Mouse (Mus musculus) limb, embryonic 11.5 days (tissue): Measurements from ENCODE around the gene Tmem79. TPM values are rescaled to one million over a fixed set of nuclear protein-coding genes. Genes with fewer than 3 reads are reported as not detected.
"Not testable (repeated sequence)": the region's sequence is repeated elsewhere in the genome, so short reads cannot be mapped to it uniquely, and the experiment has no call there.

Experiments used
- ATAC-seq: fragments of 200-750 bp; cut with Nextera tagmentation; 2 replicates; pipeline ENCODE4 v1.8.0; 2017; ENCODE audit warnings: low read depth; ENCODE audit not compliant: insufficient number of reproducible peaks, low FRiP score, low TSS enrichment
- DNase-seq: peaks from one replicate; pipeline ENCODE4 v3.0.0-alpha.2; 2015; ENCODE audit warnings: low spot score
- H3K27ac ChIP-seq: fragments of 300-500 bp; sonication (generic); replicated peaks from 2 replicates; pipeline ENCODE4 v1.5.1; 2014; ENCODE audit warnings: low read depth, mild to moderate bottlenecking, low read length
- H3K27me3 ChIP-seq: fragments of 300-500 bp; sonication (generic); 2 replicates; pipeline ENCODE4 v1.6.1; 2014; ENCODE audit warnings: mild to moderate bottlenecking, low read length, mixed read lengths; ENCODE audit not compliant: control insufficient read depth, insufficient read depth
- H3K36me3 ChIP-seq: fragments of 300-500 bp; sonication (generic); 2 replicates; pipeline ENCODE4 v1.6.1; 2014; ENCODE audit warnings: mild to moderate bottlenecking, low read length, moderate library complexity, mixed read lengths; ENCODE audit not compliant: control insufficient read depth, insufficient read depth
- H3K4me1 ChIP-seq: fragments of 300-500 bp; sonication (generic); 2 replicates; pipeline ENCODE4 v1.6.1; 2014; ENCODE audit warnings: low read length, mixed read lengths; ENCODE audit not compliant: control insufficient read depth, insufficient read depth
- H3K4me2 ChIP-seq: fragments of 300-500 bp; sonication (generic); 2 replicates; pipeline ENCODE4 v1.6.1; 2014; ENCODE audit warnings: low read depth, mild to moderate bottlenecking, moderate library complexity; ENCODE audit not compliant: severe bottlenecking
- H3K4me3 ChIP-seq: fragments of 300-500 bp; sonication (generic); 2 replicates; pipeline ENCODE4 v1.5.1; 2014; ENCODE audit warnings: low read depth, low read length
- H3K9ac ChIP-seq: fragments of 300-500 bp; sonication (generic); 2 replicates; pipeline ENCODE4 v1.6.1; 2014; ENCODE audit warnings: mild to moderate bottlenecking, low read length
- H3K9me3 ChIP-seq: fragments of 300-500 bp; sonication (generic); 2 replicates; pipeline ENCODE4 v1.6.1; 2016; ENCODE audit warnings: low read length; ENCODE audit not compliant: control insufficient read depth
- WGBS: fragments of 180-500 bp; shearing (Covaris S2); extraction: QIAGEN DNeasy Blood & Tissue Kit; methylation state at CpG from one replicate; pipeline ENCODE4 v1.1.7; 2014; 5-methylcytosine and 5-hydroxymethylcytosine counted together
- polyA plus RNA-seq: library from polyadenylated mRNA; unstranded; fragments of >200 nt; fragmentation: Nextera tagmentation; extraction: Ambion mirVana; gene quantifications from 2 replicates; pipeline ENCODE4 v1.2.1, GENCODE M21; 2014

The Tmem79 gene
- polyA plus RNA-seq, 1 experiment from 2014 or later = 1.8 TPM

GRCm38 (mm10) chr3:88372643-88373042, 36.7 kb upstream of the Tmem79 start, which contains the start of gene Bglap3:
Gene Bglap3 (minus strand): TSS chr3:88372743.
- not testable (repeated sequence) for H3K4me3 ChIP-seq, ATAC-seq, H3K36me3 ChIP-seq, H3K9ac ChIP-seq, DNase-seq, H3K27ac ChIP-seq, H3K4me2 ChIP-seq, H3K4me1 ChIP-seq, H3K9me3 ChIP-seq, H3K27me3 ChIP-seq
- WGBS = 93% methylated on average over 9 of the region's 9 CpGs

DNA sequence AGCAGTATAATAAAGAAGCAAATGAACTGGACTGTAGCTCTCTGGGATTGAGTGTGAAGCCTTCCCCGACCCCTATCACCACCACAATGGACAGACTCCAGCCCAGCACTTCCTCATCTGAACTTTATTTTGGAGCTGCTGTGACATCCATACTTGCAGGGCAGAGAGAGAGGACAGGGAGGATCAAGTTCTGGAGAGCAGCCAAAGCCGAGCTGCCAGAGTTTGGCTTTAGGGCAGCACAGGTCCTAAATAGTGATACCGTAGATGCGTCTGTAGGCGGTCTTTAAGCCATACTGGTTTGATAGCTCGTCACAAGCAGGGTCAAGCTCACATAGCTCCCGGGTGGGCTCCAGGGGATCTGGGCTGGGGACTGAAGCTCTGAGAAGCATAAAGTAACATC, 32.6 kb upstream of the Tmem79 start:
- WGBS = 87% methylated on average over 7 of the region's 7 CpGs
- H3K9ac ChIP-seq, H3K27ac ChIP-seq, H3K4me1 ChIP-seq, H3K4me3 ChIP-seq, H3K4me2 ChIP-seq, H3K36me3 ChIP-seq, ATAC-seq, H3K9me3 ChIP-seq, DNase-seq: not testable (repeated sequence)
- peaks cover 16% of the 10 kb centered on the region for H3K27me3 ChIP-seq

DNA sequence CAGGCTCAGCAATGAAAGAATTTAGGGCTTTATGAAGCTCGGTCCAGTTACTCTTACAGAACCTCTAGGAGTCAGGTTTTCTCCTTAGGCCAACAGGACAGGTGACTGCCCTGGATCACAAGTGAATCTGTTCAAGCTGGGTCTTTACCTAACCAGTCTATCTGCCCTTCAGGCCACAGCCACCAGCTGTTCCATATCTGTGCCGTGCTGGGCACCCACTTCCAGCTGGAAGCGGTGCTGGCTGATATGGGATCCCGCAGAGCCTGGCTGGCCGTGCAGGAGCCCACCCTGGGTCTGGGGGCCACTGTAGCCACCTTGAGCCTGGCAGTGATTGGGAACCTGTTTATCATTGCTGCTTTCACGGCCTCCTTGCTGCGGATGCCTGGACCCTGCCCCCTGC, 31.6 kb upstream of the Tmem79 start:
- ATAC-seq, H3K9me3 ChIP-seq, H3K4me3 ChIP-seq, DNase-seq, H3K9ac ChIP-seq, H3K4me2 ChIP-seq, H3K27ac ChIP-seq, H3K36me3 ChIP-seq, H3K4me1 ChIP-seq: not testable (repeated sequence)
- peaks cover 16% of the 10 kb centered on the region for H3K27me3 ChIP-seq
- 55% methylated on average over 3 of the region's 7 CpGs for WGBS

GRCm38 (mm10) chr3:88366830-88367428, 31.0 kb upstream of the Tmem79 start:
- H3K36me3 ChIP-seq, H3K9me3 ChIP-seq, H3K27ac ChIP-seq, H3K9ac ChIP-seq, H3K4me1 ChIP-seq, H3K4me3 ChIP-seq: not testable (repeated sequence)
- Histone ChIP-seq H3K4me2 (0 out of 2 replicates have a peak overlapping the region, but pooled peaks have one; percentile 10), H3K27me3 (peaks cover 16% of the 10 kb centered on the region)
- DNase-seq = peak; percentile 45
- ATAC-seq = peak; percentile 62; the same call in 1 of the 2 replicates
- 4% methylated on average over 14 of the region's 22 CpGs for WGBS

DNA sequence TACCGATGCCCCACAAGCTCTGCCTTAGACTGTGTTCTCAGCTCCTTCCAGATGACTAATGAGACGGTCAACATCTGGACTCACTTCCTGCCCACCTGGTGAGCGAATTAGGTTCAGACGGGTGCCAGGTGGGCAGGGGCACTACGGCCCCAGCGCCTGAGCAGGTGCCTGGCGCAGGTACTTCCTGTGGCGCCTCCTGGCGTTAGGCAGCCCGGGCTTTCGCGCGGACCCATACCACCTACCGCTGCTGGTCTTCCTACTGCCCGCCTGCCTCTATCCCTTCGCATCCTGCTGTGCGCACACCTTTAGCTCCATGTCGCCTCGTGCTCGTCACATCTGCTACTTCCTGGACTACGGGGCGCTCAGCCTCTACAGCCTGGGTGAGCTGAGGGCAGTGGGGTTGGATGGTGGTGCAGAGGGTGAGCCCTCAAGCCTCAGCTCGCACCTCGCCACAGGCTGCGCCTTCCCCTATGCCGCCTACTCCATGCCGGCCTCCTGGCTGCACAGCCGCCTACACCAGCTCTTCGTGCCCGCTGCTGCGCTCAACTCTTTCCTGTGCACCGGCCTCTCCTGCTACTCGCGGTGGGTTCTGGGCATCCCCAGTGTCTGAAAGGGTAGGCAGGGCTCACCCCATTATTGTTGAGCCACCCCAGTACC, 29.9 kb upstream of the Tmem79 start:
- WGBS = 30% methylated on average over 34 of the region's 34 CpGs

DNA sequence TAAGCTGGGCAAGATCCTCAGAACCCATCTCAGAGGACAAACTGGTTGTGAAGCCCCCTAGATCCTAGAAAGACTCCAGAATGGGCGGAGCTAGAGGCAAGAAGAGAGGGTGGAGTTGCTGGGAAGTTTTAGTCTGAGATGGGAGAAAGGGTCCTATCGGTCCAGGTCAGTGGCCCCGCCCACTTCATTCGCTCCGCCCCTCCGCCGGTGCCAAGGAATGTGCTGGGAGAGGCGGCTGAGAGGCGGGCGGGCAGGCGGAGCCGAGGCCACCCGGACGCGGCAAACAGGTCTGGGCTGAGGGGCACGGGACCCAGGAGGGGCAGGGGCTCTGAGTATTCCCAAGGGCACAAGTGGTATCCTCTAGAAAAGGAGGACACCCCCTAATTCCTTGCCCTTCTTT, 28.4 kb upstream of the Tmem79 start, which contains the start of gene Paqr6:
TSS of gene Paqr6 (plus strand) at position 248 of the 400 bp plus-strand sequence.
- peak within 1 kb of the TSS; percentile 15; the same call in 1 of the 2 replicates for H3K4me2 ChIP-seq
- ATAC-seq = no peak

More for the DNA sequence above, 29.9 kb upstream of the Tmem79 start:
- Histone ChIP-seq H3K9ac (no peak overlapping the region), H3K27ac (no peak overlapping the region), H3K4me1 (peaks cover 5% of the 10 kb centered on the region; the same call in 1 of the 2 replicates), H3K36me3 (peaks cover 5% of the 10 kb centered on the region), H3K27me3 (peaks cover 16% of the 10 kb centered on the region), H3K4me2 (no peak overlapping the region), H3K9me3 (no peaks in the 10 kb centered on the region), H3K4me3 (no peak overlapping the region)
- DNase-seq = peak; percentile 29
- ATAC-seq = no peak

DNA sequence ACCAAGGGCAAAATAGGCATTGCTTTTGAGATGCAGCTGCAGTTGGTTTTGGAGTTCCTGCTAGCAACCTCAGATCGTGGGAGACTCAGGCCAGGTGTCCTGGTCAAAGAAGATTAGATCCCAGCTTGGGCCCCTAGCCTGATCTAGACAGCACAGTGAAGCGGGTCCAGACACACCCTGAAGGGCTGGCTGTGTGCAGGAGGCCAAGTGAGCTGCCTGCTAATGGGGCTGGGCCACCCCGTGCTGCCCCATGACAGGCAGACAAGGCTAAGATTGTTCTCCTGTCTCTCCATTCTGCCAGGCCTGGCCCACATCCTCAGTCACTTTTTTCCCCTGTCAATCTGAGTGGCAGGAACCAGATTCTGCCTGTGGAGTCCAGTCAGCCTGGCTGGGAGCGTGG, 27.8 kb upstream of the Tmem79 start:
- no peak overlapping the region for H3K4me3 ChIP-seq
- H3K4me2 ChIP-seq = no peak overlapping the region
- 0 out of 2 replicates have a peak overlapping the region, but pooled peaks have one; percentile 12 for H3K27ac ChIP-seq
- no peaks in the 10 kb centered on the region for H3K9me3 ChIP-seq
- H3K36me3 ChIP-seq = peaks cover 20% of the 10 kb centered on the region
- ATAC-seq (no peak), DNase-seq (no peak)
- H3K9ac ChIP-seq = no peak overlapping the region
- WGBS = 58% methylated on average over 4 of the region's 4 CpGs
- H3K4me1 ChIP-seq = peaks cover 5% of the 10 kb centered on the region; the same call in 1 of the 2 replicates
- peaks cover 16% of the 10 kb centered on the region for H3K27me3 ChIP-seq

More for the DNA sequence above, 28.4 kb upstream of the Tmem79 start, which contains the start of gene Paqr6:
- peaks cover 5% of the 10 kb centered on the region; the same call in 1 of the 2 replicates for H3K4me1 ChIP-seq
- H3K27me3 ChIP-seq = peaks cover 16% of the 10 kb centered on the region
- H3K4me3 ChIP-seq = 0 out of 2 replicates have a peak within 1 kb of the TSS, but pooled peaks have one; percentile 3
- DNase-seq = peak; percentile 72
- 0 out of 2 replicates have a peak within 1 kb of the TSS, but pooled peaks have one; percentile 12 for H3K27ac ChIP-seq
- no peak within 1 kb of the TSS for H3K9ac ChIP-seq
- 1% methylated on average over 16 of the region's 16 CpGs for WGBS
- H3K9me3 ChIP-seq = no peaks in the 10 kb centered on the region
- peaks cover 15% of the 10 kb centered on the region for H3K36me3 ChIP-seq

DNA sequence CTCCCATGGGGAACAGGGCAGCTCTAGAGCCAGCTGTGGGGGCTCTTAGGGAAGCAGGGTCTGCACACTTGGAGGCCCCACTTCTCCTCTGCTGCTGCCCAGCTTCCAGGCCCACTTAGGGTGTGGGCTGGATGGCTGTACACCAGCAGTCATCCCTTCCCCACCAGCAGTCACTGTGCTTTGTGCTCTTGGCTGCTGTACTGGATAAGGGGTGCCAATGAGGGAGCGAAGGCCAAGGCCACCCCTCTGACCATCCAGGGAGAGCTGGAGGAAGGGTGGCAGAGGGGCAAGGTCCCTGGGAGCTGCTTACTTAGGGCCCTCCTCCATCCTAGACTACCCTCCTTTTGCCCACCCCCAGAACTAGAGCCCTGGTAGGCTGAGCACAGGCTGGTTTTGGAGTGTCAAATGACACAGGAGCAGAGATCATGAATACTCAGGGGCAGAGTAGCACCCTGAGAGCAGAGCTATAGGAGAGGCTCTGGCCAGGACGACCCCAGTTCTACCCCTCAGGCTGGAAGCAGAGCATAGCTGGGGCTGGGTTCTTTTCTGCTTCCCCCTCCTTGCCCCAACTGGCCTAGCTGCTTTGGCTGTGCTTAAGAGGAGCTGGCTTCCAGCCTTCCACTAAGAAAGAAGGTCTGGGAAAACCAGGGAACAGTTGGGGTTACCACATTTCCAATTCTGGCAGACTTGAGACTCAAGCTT, 25.8 kb upstream of the Tmem79 start:
- Histone ChIP-seq H3K4me1 (peaks cover 5% of the 10 kb centered on the region; the same call in 1 of the 2 replicates), H3K9ac (no peak overlapping the region), H3K27ac (no peak overlapping the region), H3K27me3 (peaks cover 16% of the 10 kb centered on the region), H3K9me3 (no peaks in the 10 kb centered on the region), H3K4me2 (no peak overlapping the region), H3K36me3 (peaks cover 33% of the 10 kb centered on the region), H3K4me3 (no peak overlapping the region)
- ATAC-seq = no peak
- no peak for DNase-seq
- 81% methylated on average over 2 of the region's 2 CpGs for WGBS
